ENCODE assay signal across 7 mouse cellular contexts in the genomic region with DNA sequence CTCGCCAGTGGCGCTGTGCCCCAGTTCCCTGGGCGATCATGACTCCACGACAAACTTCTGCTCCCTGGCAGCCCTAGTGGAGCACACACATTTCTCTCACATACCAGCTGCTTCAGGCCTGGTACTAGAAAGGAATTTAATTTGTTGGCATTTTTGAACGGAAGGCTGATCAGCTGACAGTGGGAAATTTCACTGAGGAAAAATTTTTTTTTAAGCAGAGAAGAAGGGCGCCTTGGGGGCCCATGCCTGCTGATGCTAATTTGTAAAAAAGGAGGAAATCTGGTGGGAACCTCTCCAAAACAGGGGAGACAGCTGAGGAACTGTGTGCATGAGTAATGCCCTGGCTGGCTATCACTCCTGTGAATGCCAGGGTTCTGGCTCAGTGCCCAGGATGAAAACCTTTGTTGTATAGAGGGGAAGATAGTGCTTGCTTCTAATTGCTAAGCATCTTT.
A peak's percentile ranks its signal among the peaks of the same experiment; 100 is the strongest.
DNase-seq lines count a peak whose midpoint lies in the region; ATAC-seq and TF ChIP-seq lines count a peak whose summit lies in the region.

No protein-coding gene starts in this region.

- ATAC-seq in Patski, result no peak

- in situ Hi-C loops in Patski (cut with MboI; ENCODE audit: low pct_unique_long_range_greater_than_20kb), result no loop called here

- no peaks in the 10 kb centered on the region for H3K27me3 ChIP-seq in Patski

- DNase-seq in Patski (ENCODE audit: low read depth, low spot score), result peak; percentile 3
- peak; percentile 73 for DNase-seq in adrenal gland, postnatal 10 days
- DNase-seq in frontal cortex, adult 2 months (ENCODE audit: extremely low spot score in 1 of 2, low spot score in 1 of 2), result peak; percentile 55 to 87
- DNase-seq in left cerebral cortex, postnatal 14 days (ENCODE audit: low spot score in 2 of 2), result peak; percentile 68 to 82
- peak; percentile 59 for DNase-seq in telencephalon, adult 2 months (ENCODE audit: low read depth, low spot score)
- DNase-seq in yolk sac, embryonic 10.5 days (ENCODE audit: low spot score), result no peak
- DNase-seq in embryo, embryonic 11 days, result no peak

- intact Hi-C loops in left cerebral cortex, postnatal 14 days (cut with DNase I), result no loop called here

- POLR2A ChIA-PET in Patski (lab: Charles Lee), result no interaction called here

- CTCF ChIA-PET in Patski (lab: Charles Lee), result no interaction called here

- TF ChIP-seq CTCF in Patski (IDR thresholded peaks at IDR 0.05), result no peak

Comparison
In these comparisons a context has a peak if more than half of its experiments do, and no peak if none do; other contexts are left out.
1. DNase-seq: peak in Patski (single experiment), adrenal gland, postnatal 10 days (single experiment), frontal cortex, adult 2 months (2 of 2), left cerebral cortex, postnatal 14 days (2 of 2) and telencephalon, adult 2 months (single experiment); none in yolk sac, embryonic 10.5 days (single experiment) and embryo, embryonic 11 days (single experiment).